Mouse (Mus musculus): ENCODE data around the gene Sctr. TPM values are rescaled to one million over a fixed set of nuclear protein-coding genes. Genes with fewer than 3 reads are reported as not detected.

Gene Sctr
- polyA plus RNA-seq, 1 experiment from 2014 or later, result 1.0 TPM

GRCm38 (mm10) chr1:120098327-120098726 lies 91.6 kb downstream of the Sctr start:
- no peaks in the 10 kb centered on the region for H3K9me3 ChIP-seq (replicated peaks)
- no peak for ATAC-seq (ENCODE audit: low FRiP score)
- H3K36me3 ChIP-seq, result no peaks in the 10 kb centered on the region
- H3K9ac ChIP-seq, result no peak overlapping the region
- no peak overlapping the region for H3K4me2 ChIP-seq (replicated peaks)
- WGBS, result 14% methylated on average over 7 of the region's 7 CpGs
- no peaks in the 10 kb centered on the region for H3K4me1 ChIP-seq
- H3K27me3 ChIP-seq, result no peaks in the 10 kb centered on the region
- H3K27ac ChIP-seq, result no peak overlapping the region
- H3K4me3 ChIP-seq, result no peak overlapping the region

- Histone ChIP-seq H3K36me3 (no peaks in the 10 kb centered on the region), H3K9me3 (replicated peaks) (no peaks in the 10 kb centered on the region), H3K4me2 (replicated peaks) (no peak overlapping the region), H3K27me3 (no peaks in the 10 kb centered on the region), H3K4me1 (no peaks in the 10 kb centered on the region), H3K27ac (no peak overlapping the region), H3K9ac (no peak overlapping the region), H3K4me3 (no peak overlapping the region)
- no peak for ATAC-seq (ENCODE audit: low FRiP score)
- WGBS, result 62% methylated on average over 6 of the region's 6 CpGs
These were observed 92.8 kb downstream of the Sctr start for GRCm38 (mm10) chr1:120099483-120099882.

GRCm38 (mm10) chr1:120100456-120101226 lies 93.9 kb downstream of the Sctr start:
- Histone ChIP-seq H3K4me3 (no peak overlapping the region), H3K9me3 (replicated peaks) (no peaks in the 10 kb centered on the region), H3K4me1 (no peaks in the 10 kb centered on the region), H3K27ac (no peak overlapping the region), H3K36me3 (no peaks in the 10 kb centered on the region), H3K4me2 (replicated peaks) (no peak overlapping the region), H3K27me3 (no peaks in the 10 kb centered on the region), H3K9ac (no peak overlapping the region)
- ATAC-seq (ENCODE audit: low FRiP score), result no peak
- 79% methylated on average over 8 of the region's 8 CpGs for WGBS

GRCm38 (mm10) chr1:120101227-120101609 lies 94.5 kb downstream of the Sctr start:
- no peaks in the 10 kb centered on the region for H3K27me3 ChIP-seq
- H3K27ac ChIP-seq, result no peak overlapping the region
- no peaks in the 10 kb centered on the region for H3K9me3 ChIP-seq (replicated peaks)
- no peaks in the 10 kb centered on the region for H3K4me1 ChIP-seq
- no peak overlapping the region for H3K4me2 ChIP-seq (replicated peaks)
- H3K4me3 ChIP-seq, result no peak overlapping the region
- 81% methylated on average over 3 of the region's 3 CpGs for WGBS
- ATAC-seq (ENCODE audit: low FRiP score), result no peak
- H3K36me3 ChIP-seq, result no peaks in the 10 kb centered on the region
- no peak overlapping the region for H3K9ac ChIP-seq

- no peak overlapping the region for H3K27ac ChIP-seq
- no peaks in the 10 kb centered on the region for H3K27me3 ChIP-seq
- no peak overlapping the region for H3K4me3 ChIP-seq
- no peaks in the 10 kb centered on the region for H3K9me3 ChIP-seq (replicated peaks)
- no peaks in the 10 kb centered on the region for H3K36me3 ChIP-seq
- no peaks in the 10 kb centered on the region for H3K4me1 ChIP-seq
- H3K4me2 ChIP-seq (replicated peaks), result no peak overlapping the region
- ATAC-seq (ENCODE audit: low FRiP score), result no peak
- no peak overlapping the region for H3K9ac ChIP-seq
- 82% methylated on average over 5 of the region's 5 CpGs for WGBS
These were observed 98.9 kb downstream of the Sctr start for GRCm38 (mm10) chr1:120105556-120105959.

- H3K4me1 ChIP-seq, result no peaks in the 10 kb centered on the region
- WGBS, result 88% methylated on average over 19 of the region's 19 CpGs
- peaks cover 27% of the 10 kb centered on the region for H3K36me3 ChIP-seq
- H3K9me3 ChIP-seq (replicated peaks), result no peaks in the 10 kb centered on the region
- no peak for ATAC-seq (ENCODE audit: low FRiP score)
- H3K9ac ChIP-seq, result no peak overlapping the region
- no peaks in the 10 kb centered on the region for H3K27me3 ChIP-seq
- no peak overlapping the region for H3K4me2 ChIP-seq (replicated peaks)
- no peak overlapping the region for H3K4me3 ChIP-seq
- H3K27ac ChIP-seq, result no peak overlapping the region
These were observed 103.2 kb downstream of the Sctr start for GRCm38 (mm10) chr1:120109741-120110432.

GRCm38 (mm10) chr1:120111766-120112165 lies 105.1 kb downstream of the Sctr start:
- H3K36me3 ChIP-seq, result peaks cover 41% of the 10 kb centered on the region
- 91% methylated on average over 8 of the region's 8 CpGs for WGBS
- H3K9ac ChIP-seq, result no peak overlapping the region
- ATAC-seq (ENCODE audit: low FRiP score), result no peak
- H3K9me3 ChIP-seq (replicated peaks), result no peaks in the 10 kb centered on the region
- H3K27me3 ChIP-seq, result no peaks in the 10 kb centered on the region
- H3K4me3 ChIP-seq, result no peak overlapping the region
- H3K27ac ChIP-seq, result no peak overlapping the region
- no peak overlapping the region for H3K4me2 ChIP-seq (replicated peaks)
- no peaks in the 10 kb centered on the region for H3K4me1 ChIP-seq

GRCm38 (mm10) chr1:120112251-120113187 lies 105.8 kb downstream of the Sctr start:
- no peak overlapping the region for H3K9ac ChIP-seq
- H3K4me2 ChIP-seq (replicated peaks), result no peak overlapping the region
- ATAC-seq (ENCODE audit: low FRiP score), result no peak
- no peaks in the 10 kb centered on the region for H3K27me3 ChIP-seq
- no peak overlapping the region for H3K4me3 ChIP-seq
- WGBS, result 92% methylated on average over 12 of the region's 12 CpGs
- no peaks in the 10 kb centered on the region for H3K9me3 ChIP-seq (replicated peaks)
- no peak overlapping the region for H3K27ac ChIP-seq
- no peaks in the 10 kb centered on the region for H3K4me1 ChIP-seq
- peaks cover 41% of the 10 kb centered on the region for H3K36me3 ChIP-seq

Other genes starting within 250 kb of the Sctr start
- gene Ptpn4, start 169.3 kb upstream of the Sctr start, polyA plus RNA-seq (2016; fragmentation: Nextera tagmentation; extraction: Ambion mirVana), result 14.1 and 16.4 TPM in 2 replicates
- gene Tmem177, start 93.7 kb upstream of the Sctr start, polyA plus RNA-seq (2016; fragmentation: Nextera tagmentation; extraction: Ambion mirVana), result 8.4 and 9.3 TPM in 2 replicates
- gene Cfap221, start 9.7 kb upstream of the Sctr start, polyA plus RNA-seq (2016; fragmentation: Nextera tagmentation; extraction: Ambion mirVana), result 0.23 and 0.56 TPM in 2 replicates
- gene Tmem37, start 67.2 kb downstream of the Sctr start, polyA plus RNA-seq (2016; fragmentation: Nextera tagmentation; extraction: Ambion mirVana), result 7.5 and 8.7 TPM in 2 replicates
- gene Dbi, start 114.2 kb downstream of the Sctr start, polyA plus RNA-seq (2016; fragmentation: Nextera tagmentation; extraction: Ambion mirVana), result 582 and 680 TPM in 2 replicates
- gene 3110009E18Rik, start 114.3 kb downstream of the Sctr start, polyA plus RNA-seq (2016; fragmentation: Nextera tagmentation; extraction: Ambion mirVana), result 17.0 and 22.6 TPM in 2 replicates

All from hindbrain, embryonic 12.5 days (tissue).